Mouse (Mus musculus) liver, adult 10 weeks (tissue): ENCODE results near the gene Olfr1442. TPM values are rescaled to one million over a fixed set of nuclear protein-coding genes. Genes with fewer than 3 reads are reported as not detected.

Experiments
- polyA plus RNA-seq: library from polyadenylated mRNA; stranded (reverse); fragments of 350-450 nt; fragmentation: Illumina TruSeq; extraction: RNeasy Lipid Tissue Mini Kit (QIAGEN cat#74804); gene quantifications from one replicate; pipeline ENCODE4 v1.2.3, GENCODE M21; 2014; ENCODE audit warnings: low read depth, low replicate concordance

Gene Olfr1442
- 0.53 TPM for polyA plus RNA-seq

GRCm38 (mm10) chr19:12670139-12670538 lies at the start of gene Olfr1442:
Olfr1442 (plus strand) TSS chr19:12670439.

GRCm38 (mm10) chr19:12633176-12633575 lies 37.1 kb upstream of the Olfr1442 start, which contains the start of gene Glyat:
Glyat (plus strand) TSS chr19:12633308.

GRCm38 (mm10) chr19:12677812-12678211 lies 7.6 kb downstream of the Olfr1442 start, which contains the start of gene Olfr1443:
Olfr1443 (plus strand) TSS chr19:12678112.

GRCm38 (mm10) chr19:12695590-12695989 lies 25.4 kb downstream of the Olfr1442 start, which contains the start of gene Keg1:
Keg1 (plus strand) TSS chr19:12695786.

Other genes starting within 250 kb of the Olfr1442 start
- not detected for gene Pfpl, start 242.5 kb upstream of the Olfr1442 start, polyA plus RNA-seq
- 37.5 TPM for gene Mpeg1, start 209.7 kb upstream of the Olfr1442 start, polyA plus RNA-seq
- 8.9 TPM for gene Dtx4, start 169.0 kb upstream of the Olfr1442 start, polyA plus RNA-seq
- 5.5 TPM for gene Fam111a, start 124.7 kb upstream of the Olfr1442 start, polyA plus RNA-seq
- 491 TPM for gene Gm4952, start 70.5 kb upstream of the Olfr1442 start, polyA plus RNA-seq
- gene Glyat, start 37.1 kb upstream of the Olfr1442 start, polyA plus RNA-seq, result 1,308 TPM
- not detected for gene Olfr1443, start 7.7 kb downstream of the Olfr1442 start, polyA plus RNA-seq
- gene Keg1, start 25.3 kb downstream of the Olfr1442 start, polyA plus RNA-seq, result 240 TPM
- 1.2 TPM for gene Cntf, start 95.2 kb downstream of the Olfr1442 start, polyA plus RNA-seq
- 88.8 TPM for gene Zfp91, start 125.7 kb downstream of the Olfr1442 start, polyA plus RNA-seq
- 1.9 TPM for gene Lpxn, start 125.8 kb downstream of the Olfr1442 start, polyA plus RNA-seq
- gene Gm5244, start 176.2 kb downstream of the Olfr1442 start, polyA plus RNA-seq, result not detected
- gene Olfr1444, start 186.8 kb downstream of the Olfr1442 start, polyA plus RNA-seq, result not detected
- not detected for gene Olfr1445, start 213.4 kb downstream of the Olfr1442 start, polyA plus RNA-seq
- not detected for gene Olfr1446, start 223.1 kb downstream of the Olfr1442 start, polyA plus RNA-seq
- not detected for gene Olfr1447, start 233.3 kb downstream of the Olfr1442 start, polyA plus RNA-seq